Mouse (Mus musculus): ENCODE results near the gene Cfap20.

DNA sequence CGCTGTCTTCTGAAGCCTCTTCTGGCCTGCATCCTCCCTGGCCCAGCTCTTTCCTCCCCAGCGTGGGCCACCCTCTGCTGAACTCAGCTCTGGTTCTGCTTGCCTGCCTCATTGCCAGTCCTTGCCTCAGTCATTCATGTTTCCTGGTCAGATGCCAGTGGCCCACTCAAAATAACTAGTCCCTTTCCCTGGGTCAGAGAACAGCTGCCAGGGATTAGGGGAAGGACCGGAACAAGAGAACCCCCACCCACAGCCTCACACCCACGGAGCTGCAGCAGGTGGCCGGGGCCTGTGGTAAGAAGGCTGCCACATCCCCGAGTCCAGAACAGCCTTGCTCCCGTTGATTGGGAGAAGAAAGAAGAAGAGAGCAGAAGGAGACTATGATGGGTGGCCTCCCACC, 33.6 kb downstream of the Cfap20 start:
- TF ChIP-seq CTCF (IDR thresholded peaks at IDR 0.05; ENCODE audit: low read depth, low read length): no peak
- TF ChIP-seq POLR2A (IDR thresholded peaks at IDR 0.05; ENCODE audit: extremely low read depth, insufficient read depth, low read length): no peak

Data from liver, adult 2 months (tissue).